Mouse (Mus musculus) megakaryocyte, embryonic 14.5 days (primary cell): ENCODE measurements at regions not wholly inside any gene's neighbourhood (a gene's known extent, or its start where the extent isn't known, plus 50 kb on each side); places are given as distances from the start of the nearest gene placed in this dataset.

Source experiments
- FLI1 ChIP-seq: IDR thresholded peaks from 2 replicates; pipeline ENCODE4 v1.6.1; 2012; ENCODE audit warnings: low read length, inconsistent platforms, mixed read lengths
- GATA1 ChIP-seq: IDR thresholded peaks from 3 replicates; pipeline ENCODE4 v1.6.1; 2012; ENCODE audit warnings: mixed read lengths, low read length, inconsistent platforms, borderline replicate concordance

- no peak for TF ChIP-seq GATA1
- no peak for TF ChIP-seq FLI1
These were observed 331.3 kb downstream of the Gm826 start for GRCm38 (mm10) chr2:160002695-160003094.
